Mouse (Mus musculus): Measurements from ENCODE around the gene Kif12.

The Kif12 gene

DNA sequence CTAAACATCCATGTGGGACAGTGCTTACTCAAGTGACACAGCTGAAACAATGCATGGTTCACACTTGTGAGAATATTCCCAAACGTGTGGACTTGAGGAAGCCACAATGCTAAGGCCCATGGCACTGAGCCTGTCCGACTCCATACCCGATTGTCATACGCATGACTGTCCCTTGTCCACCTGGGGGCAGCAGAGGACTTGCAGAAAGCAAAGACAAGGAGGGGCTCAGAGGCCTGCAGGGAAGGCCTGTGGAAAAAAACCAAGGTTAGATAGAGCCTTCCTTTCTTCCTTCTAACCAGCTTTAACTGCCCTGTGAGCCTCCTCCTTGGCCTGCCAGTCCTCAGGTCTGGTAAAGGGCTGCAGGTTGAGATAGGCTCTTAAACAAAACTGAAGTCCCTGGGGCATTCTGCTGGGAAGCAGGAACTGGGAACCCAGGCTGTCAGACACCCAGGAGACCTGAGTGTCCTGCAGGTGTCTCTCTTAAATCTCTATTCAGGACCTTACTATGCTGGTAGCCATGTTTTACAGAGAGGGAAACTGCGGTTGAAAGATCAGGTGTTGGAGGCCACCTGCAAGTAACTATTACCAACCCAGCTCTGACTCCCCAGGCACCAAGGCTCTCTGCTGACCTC, 12.9 kb downstream of the Kif12 start:
- in situ Hi-C loops (cut with MboI, MseI) = no loop called here

DNA sequence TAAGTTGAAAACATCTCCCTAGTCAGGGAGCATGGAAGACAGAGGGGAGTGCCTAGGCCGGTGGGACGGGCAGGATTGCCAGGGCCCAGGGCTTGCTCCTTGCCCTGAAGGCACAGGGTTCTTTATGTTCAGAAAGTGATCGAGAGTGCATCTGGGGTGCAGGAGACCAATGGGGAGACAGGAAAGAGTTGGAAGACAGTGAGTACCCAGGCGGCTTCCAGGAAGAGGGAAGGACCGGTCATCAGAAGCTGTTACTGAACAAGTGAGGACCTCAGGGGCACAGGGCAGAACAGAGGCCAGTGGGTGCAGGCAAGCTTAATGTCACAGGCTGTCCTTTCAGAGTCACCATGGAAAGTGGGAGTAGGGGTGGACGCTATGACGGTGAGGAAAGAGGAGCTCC, 13.7 kb downstream of the Kif12 start:
- in situ Hi-C loops (cut with MboI, MseI) = no loop called here

DNA sequence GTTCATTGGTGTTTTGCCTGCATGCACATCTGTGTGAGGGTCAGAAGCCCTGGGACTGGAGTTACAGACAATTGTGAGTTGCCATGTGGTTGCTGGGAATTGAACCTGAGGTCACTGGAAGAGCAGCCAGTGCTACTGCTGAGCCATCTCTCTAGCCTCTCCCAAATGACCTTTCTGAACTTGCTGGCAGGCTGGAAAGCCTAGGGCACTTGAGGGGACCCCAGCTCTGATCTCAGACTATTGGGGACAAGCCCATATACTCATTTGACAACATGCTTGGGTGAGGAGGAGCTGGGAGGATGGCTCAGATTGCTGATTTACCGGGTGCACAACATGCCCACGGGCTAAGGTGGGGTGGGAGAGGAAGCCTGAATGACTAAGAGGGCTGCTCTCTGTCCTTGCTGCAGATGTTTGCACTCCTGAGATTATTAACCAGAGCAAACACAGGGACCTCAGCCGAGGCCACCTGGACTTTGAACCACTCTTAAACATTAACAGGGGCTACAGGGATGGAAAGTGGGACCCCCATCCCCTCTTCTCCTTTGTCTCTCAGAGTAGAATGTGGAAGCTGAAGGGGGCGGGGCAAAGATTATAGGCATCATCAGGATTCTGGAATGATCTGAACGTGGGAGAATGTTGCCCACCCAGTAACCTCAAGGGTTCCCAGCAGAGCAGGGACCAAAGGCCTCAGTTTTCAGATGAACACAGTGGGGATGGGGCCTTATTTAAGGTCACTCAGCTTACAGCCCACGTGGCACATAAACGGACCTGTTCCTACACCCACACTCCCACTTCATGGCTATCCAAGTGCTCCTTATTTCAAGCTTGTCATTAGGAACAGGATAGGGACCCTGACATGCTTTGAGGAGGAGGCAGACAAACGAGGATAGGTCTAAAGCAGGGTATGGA, 15.0 kb downstream of the Kif12 start:
- in situ Hi-C loops (cut with MboI, MseI) = no loop called here

DNA sequence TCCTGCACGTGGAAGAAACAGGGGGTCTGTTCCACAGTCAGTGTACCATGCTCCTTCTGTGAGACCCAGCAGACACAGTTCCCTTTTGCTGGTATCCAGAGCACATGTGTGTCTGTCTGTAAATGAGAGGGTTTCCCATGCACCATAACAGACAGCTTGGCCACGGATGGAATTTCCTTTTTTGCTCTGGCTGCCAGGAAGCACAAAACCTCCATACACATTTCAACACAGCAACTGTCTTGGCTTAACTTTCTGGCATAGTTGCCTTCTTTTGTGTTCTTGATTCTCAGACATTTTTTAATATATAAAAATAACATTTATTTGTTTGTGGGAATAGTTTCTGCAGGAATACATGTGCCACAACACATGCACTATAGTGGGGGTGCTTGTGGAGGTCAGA, 16.3 kb downstream of the Kif12 start:
- in situ Hi-C loops (cut with MboI, MseI) = no loop called here

DNA sequence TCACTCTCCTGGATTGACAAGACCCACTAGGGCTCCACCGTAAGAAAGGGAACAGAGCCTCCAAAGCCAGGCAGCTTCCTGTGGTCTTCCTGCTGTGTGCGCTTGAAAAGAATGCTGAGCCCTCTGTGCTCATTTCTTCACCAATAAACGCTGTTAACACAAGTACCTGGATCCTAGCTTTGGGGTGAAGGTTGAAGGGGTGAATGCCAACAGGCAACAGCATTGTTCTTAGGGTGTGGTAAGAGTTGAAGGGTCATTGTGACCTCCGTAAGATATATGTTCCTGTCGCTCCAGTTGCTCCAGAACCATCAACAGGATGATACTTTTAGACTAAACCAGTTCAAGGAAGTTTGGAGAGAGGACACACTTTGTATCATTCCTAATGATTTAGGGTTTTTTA, 17.2 kb downstream of the Kif12 start, which contains the start of gene Ambp:
Ambp (minus strand) TSS at position 101 of the 400 bp plus-strand sequence.
- in situ Hi-C loops (cut with MboI, MseI) = no loop called here

DNA sequence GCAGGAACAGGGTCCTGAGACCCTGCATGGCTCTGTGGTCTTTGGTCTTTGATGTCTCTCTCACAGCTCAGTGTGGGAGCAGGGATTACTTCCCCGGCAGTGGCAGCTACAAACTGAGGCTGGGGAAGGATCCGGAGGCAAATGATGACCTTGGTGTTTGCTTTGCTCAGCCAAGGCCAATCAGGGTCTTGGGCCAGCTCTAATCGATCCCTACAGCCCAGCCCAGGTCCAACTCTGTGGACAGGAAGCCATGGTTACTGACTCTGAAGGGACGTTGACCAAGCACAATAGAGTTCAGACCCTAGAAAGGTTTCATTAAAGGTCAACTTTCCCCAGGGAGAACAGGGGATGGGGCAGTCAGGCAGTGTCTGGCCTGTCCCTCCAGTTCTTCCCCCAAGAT, 17.9 kb downstream of the Kif12 start:
- in situ Hi-C loops (cut with MboI, MseI) = no loop called here

DNA sequence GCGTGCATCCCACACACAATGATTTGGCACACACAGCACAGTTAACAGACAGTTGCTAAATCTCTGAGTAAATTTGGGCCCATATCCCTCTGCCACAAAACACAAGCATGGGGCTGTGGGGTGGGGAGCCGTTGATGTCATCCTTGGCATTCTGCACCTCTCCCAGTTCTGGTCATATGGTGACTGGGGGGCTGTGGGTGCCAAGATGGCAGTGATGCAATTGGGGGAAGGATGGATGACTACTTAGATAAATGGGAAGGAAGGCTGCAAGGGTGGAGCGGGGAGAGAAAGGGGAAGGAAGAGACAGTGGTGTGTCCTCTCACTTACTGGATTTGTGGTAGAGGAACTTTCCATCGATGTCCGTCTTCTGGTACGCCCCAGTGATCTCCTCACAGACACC, 20.8 kb downstream of the Kif12 start:
- in situ Hi-C loops (cut with MboI, MseI) = no loop called here

DNA sequence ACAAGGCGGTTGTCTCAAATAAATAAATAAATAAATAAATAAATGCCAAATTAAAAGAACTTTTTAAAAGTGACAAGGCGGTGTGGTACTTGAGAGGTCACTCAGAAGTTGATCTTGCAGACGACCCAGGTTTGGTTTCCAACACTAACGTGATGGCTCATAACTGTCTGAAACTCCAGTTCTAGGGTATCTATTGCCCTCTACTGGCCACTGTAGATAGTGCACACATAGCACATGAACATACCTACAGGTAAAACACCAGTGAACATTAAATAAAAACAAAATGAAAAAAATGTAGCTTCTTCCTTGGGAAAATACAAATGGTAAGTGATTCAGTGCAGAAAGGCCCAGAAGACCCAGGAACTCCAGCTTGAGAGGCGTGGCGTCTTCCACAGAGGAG, 24.7 kb downstream of the Kif12 start:
- in situ Hi-C loops (cut with MboI, MseI) = no loop called here

DNA sequence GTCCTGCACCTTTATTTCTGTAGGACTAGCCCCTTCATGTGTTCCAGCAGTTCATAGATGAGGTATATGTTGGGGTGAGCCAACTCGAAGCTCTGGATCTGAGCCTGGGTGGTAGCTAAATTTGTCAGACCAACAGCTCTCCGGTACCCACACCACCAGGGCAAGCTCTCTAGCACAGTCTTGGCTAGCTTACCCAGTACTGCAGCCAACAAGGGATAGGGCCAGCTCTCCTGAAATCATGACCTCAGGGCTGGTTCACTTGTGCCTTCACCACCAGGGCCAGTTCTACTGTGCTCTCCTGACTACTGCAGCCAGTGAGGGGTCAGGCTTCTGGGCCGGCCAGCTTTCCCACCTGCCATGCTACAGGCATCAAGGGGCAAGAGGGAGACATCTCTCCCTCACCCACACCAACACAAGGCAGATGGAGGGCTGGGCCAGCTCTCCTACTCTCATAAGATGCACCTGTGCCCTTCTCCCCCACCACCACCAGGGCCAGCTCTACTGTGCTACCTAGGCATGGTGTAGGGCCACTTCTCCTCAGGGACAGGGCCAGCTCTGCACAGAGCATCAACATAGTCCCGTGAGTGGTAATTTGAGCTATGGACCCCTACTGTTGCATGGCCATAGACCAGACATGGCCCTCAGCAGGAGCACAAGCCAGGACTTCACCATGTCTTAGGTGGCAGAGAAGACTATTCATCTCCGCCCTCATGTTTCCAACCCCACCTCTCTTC, 41.9 kb downstream of the Kif12 start:
- in situ Hi-C loops (cut with MboI, MseI) = no loop called here

DNA sequence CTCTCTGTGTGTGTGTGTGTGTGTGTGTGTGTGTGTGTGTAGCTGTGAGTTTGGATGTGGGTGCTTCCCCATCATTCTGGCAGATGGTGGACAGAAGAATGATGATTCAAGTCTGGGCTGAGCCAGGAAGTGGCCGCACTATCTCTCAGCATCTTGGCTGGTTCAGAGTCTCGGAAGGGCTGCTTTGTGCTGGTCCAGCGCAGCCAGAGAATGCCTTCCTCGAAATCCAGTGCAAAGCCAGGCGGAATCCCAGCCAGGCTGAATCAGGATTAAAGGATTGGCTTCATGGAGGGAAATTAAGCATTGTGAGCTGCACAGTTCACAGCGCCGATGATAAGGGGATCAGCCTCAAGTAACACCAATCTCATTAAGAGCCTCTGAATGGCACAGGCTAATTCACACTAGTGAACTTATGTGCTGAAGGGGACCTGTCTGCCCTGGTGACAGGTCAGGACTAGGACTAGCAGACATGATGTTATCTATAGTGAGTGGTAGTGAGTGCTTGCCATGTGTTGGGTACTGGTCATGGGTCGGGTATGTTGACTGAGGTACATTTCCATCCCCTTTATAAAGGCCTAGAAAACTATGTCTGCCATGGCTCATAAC, 47.0 kb downstream of the Kif12 start:
- in situ Hi-C loops (cut with MboI, MseI) = no loop called here

DNA sequence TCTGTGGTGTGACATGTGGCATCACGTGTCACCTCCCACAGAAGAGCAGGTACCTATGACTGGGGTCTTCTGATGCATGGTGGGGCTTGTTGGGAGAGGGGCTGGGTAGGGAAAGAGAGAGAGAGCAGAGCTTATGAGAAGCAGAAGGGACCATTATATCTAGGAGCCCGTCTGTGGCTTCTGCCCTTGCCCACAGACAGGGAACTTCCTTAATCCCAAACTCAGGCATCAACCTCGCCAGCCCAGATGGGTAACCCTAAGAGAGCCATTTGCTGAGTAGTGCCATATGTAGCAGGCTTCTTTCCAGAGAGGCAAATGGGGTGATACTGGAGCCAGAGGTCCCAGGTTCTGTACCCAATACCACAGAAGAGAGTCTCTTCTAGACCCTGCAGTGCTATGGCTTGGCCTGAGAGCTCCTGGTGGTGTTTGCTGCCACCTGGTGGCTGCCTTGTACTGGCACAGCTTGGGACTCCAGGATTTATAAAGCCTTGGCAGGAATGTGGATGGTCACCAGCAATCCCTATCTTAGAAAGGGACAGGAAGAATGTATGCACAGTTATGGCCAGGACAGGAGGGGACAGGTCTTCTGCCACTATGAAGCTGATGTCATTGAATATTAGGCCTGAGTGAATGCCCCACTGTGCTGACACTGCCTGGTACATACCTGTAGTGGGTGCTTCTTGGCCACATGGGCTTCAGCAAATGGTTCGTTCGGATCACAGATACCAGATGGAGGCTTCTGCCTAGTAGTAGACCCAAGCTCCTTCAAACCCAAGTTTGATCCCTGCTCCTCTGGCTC, 53.1 kb downstream of the Kif12 start:
- in situ Hi-C loops (cut with MboI, MseI) = loop anchor here (10.0 kb wide), 2 partner anchors 174 to 294 kb away; no protein-coding TSS in a partner anchor

Data from T-helper 1 cell (primary cell).